28 mouse cellular contexts compared by ENCODE assay signal in the genomic region with DNA sequence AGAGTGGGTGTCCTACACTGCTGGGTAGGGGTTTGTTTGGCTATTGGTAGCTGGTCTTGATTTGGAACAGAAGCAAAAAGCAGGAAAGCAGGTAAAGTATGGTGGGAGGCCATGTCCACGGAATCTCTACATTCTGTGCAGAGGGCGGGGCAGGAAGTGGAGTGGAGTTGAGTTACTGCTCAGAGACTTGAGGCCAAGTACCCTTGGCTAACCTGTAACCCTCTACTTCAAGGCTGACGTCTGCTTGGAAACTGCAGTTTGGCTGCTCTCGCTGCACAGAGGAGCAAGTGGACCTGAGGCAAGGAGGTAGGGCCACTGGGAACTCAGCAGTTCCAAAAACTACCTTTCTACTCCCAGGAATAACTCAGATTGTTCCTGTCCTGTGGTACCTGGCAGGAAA. TPM values are rescaled to one million over a fixed set of nuclear protein-coding genes. Genes with fewer than 3 reads are reported as not detected.
DNase-seq lines count a peak whose midpoint lies in the region; ATAC-seq and TF ChIP-seq lines count a peak whose summit lies in the region.
"Had no signal": no experiment of that assay in that cellular context is flagged by ENCODE, and none has a peak within 500 bp of the region (broad histone marks: within the 10 kb centered on the region; RNA-seq: fewer than 3 reads in every experiment).

A gene (plus strand): TSS at position 207 of the 400 bp plus-strand sequence.

- DNase-seq in thymus, postnatal 10 days (ENCODE audit: low spot score in 2 of 2), result no peak
- no peak for DNase-seq in layer of hippocampus, adult 9-11 months
- DNase-seq in gastrocnemius, adult 18-20 months (ENCODE audit: low spot score), result no peak
- DNase-seq: adrenal gland, postnatal 25 days; cerebellum, adult 11-12 months; cerebellum, postnatal 25 days; embryo, embryonic 11 days; gastrocnemius, postnatal 36 days; kidney, adult 9 months; kidney, postnatal 4 days; right cerebral cortex, adult 18-20 months; spleen, adult 18-20 months; thymus, adult 18-20 months had no signal

- no peak for TF ChIP-seq CTCF in intestine, postnatal 0 days (IDR thresholded peaks at IDR 0.05; ENCODE audit: low read depth)
- TF ChIP-seq CTCF in E14TG2a.4 (conservative IDR thresholded peaks at IDR 0.05; ENCODE audit: low read length), result no peak

- no peak within 1 kb of the TSS for H3K27ac ChIP-seq in intestine, embryonic 15.5 days
- H3K27ac ChIP-seq in intestine, postnatal 0 days (ENCODE audit: low read depth, low read length), result no peak within 1 kb of the TSS
- H3K27ac ChIP-seq in embryonic facial prominence, embryonic 15.5 days (replicated peaks), result no peak within 1 kb of the TSS
- peak within 1 kb of the TSS; percentile 82 for H3K27ac ChIP-seq in lung, embryonic 16.5 days (ENCODE audit: low read length)
- H3K27ac ChIP-seq: forebrain, embryonic 13.5 days; liver, embryonic 14.5 days had no signal

- peaks cover 20% of the 10 kb centered on the region for H3K27me3 ChIP-seq in intestine, embryonic 15.5 days (replicated peaks)
- H3K27me3 ChIP-seq in intestine, postnatal 0 days (replicated peaks; ENCODE audit: control insufficient read depth, insufficient read depth, low read length), result peaks cover 12% of the 10 kb centered on the region
- H3K27me3 ChIP-seq in E14TG2a.4 (ENCODE audit: insufficient read depth, low read length), result peaks cover 39% of the 10 kb centered on the region
- H3K27me3 ChIP-seq in embryonic facial prominence, embryonic 15.5 days, result peaks cover 27% of the 10 kb centered on the region
- peaks cover 16% of the 10 kb centered on the region; the same call in 1 of the 2 replicates for H3K27me3 ChIP-seq in lung, embryonic 16.5 days (ENCODE audit: control insufficient read depth, insufficient read depth, low read depth, low read length)

- no peak within 1 kb of the TSS for H3K4me3 ChIP-seq in intestine, embryonic 15.5 days (replicated peaks)
- H3K4me3 ChIP-seq in intestine, postnatal 0 days (ENCODE audit: low read depth, low read length), result no peak within 1 kb of the TSS
- H3K4me3 ChIP-seq in E14TG2a.4 (replicated peaks; ENCODE audit: low read length), result 0 out of 2 replicates have a peak within 1 kb of the TSS, but pooled peaks have one; percentile 7
- no peak within 1 kb of the TSS for H3K4me3 ChIP-seq in embryonic facial prominence, embryonic 15.5 days (replicated peaks)
- no peak within 1 kb of the TSS for H3K4me3 ChIP-seq in lung, embryonic 16.5 days (ENCODE audit: low read length)

- no peaks in the 10 kb centered on the region for H3K36me3 ChIP-seq in intestine, embryonic 15.5 days
- no peaks in the 10 kb centered on the region for H3K36me3 ChIP-seq in intestine, postnatal 0 days (ENCODE audit: control insufficient read depth, insufficient read depth)
- peaks cover 25% of the 10 kb centered on the region for H3K36me3 ChIP-seq in E14TG2a.4 (ENCODE audit: insufficient read depth, low read length)
- H3K36me3 ChIP-seq in embryonic facial prominence, embryonic 15.5 days, result no peaks in the 10 kb centered on the region
- no peaks in the 10 kb centered on the region for H3K36me3 ChIP-seq in lung, embryonic 16.5 days (ENCODE audit: control insufficient read depth, insufficient read depth, low read length)

- H3K9me3 ChIP-seq in intestine, embryonic 15.5 days, result no peaks in the 10 kb centered on the region
- H3K9me3 ChIP-seq in intestine, postnatal 0 days (ENCODE audit: control insufficient read depth), result no peaks in the 10 kb centered on the region
- no peaks in the 10 kb centered on the region for H3K9me3 ChIP-seq in E14TG2a.4 (ENCODE audit: low read length)
- no peaks in the 10 kb centered on the region for H3K9me3 ChIP-seq in embryonic facial prominence, embryonic 15.5 days (replicated peaks)
- no peaks in the 10 kb centered on the region for H3K9me3 ChIP-seq in lung, embryonic 16.5 days (ENCODE audit: control insufficient read depth, low read length)
- H3K9me3 ChIP-seq: forebrain, embryonic 13.5 days; megakaryocyte, embryonic 14.5 days had no signal

- peak within 1 kb of the TSS; percentile 98 for H3K4me2 ChIP-seq in intestine, embryonic 15.5 days (replicated peaks)
- H3K4me2 ChIP-seq in intestine, postnatal 0 days (replicated peaks; ENCODE audit: low read depth), result no peak within 1 kb of the TSS
- peak within 1 kb of the TSS; percentile 98; the same call in 1 of the 2 replicates for H3K4me2 ChIP-seq in embryonic facial prominence, embryonic 15.5 days (replicated peaks)
- H3K4me2 ChIP-seq in lung, embryonic 16.5 days (ENCODE audit: low read depth, low read length), result no peak within 1 kb of the TSS; the same call in 1 of the 2 replicates

- 55% methylated on average over 4 of the region's 4 CpGs for WGBS in intestine, embryonic 15.5 days
- 60% methylated on average over 4 of the region's 4 CpGs for WGBS in intestine, postnatal 0 days
- 60% methylated on average over 4 of the region's 4 CpGs for WGBS in embryonic facial prominence, embryonic 15.5 days
- 48% methylated on average over 4 of the region's 4 CpGs for WGBS in lung, embryonic 16.5 days

- ATAC-seq in intestine, embryonic 15.5 days, result no peak
- ATAC-seq in intestine, postnatal 0 days, result no peak
- ATAC-seq in embryonic facial prominence, embryonic 15.5 days (ENCODE audit: insufficient number of reproducible peaks, low FRiP score, low TSS enrichment, low read depth), result no peak
- ATAC-seq in lung, embryonic 16.5 days (ENCODE audit: low read depth), result peak; percentile 73
- ATAC-seq: forebrain, embryonic 13.5 days had no signal

- H3K4me1 ChIP-seq in intestine, embryonic 15.5 days (replicated peaks), result peaks cover 6% of the 10 kb centered on the region
- H3K4me1 ChIP-seq in intestine, postnatal 0 days (replicated peaks; ENCODE audit: control insufficient read depth, insufficient read depth, low read length), result no peaks in the 10 kb centered on the region
- H3K4me1 ChIP-seq in E14TG2a.4 (replicated peaks; ENCODE audit: low read depth, low read length), result peaks cover 38% of the 10 kb centered on the region
- peaks cover 14% of the 10 kb centered on the region for H3K4me1 ChIP-seq in embryonic facial prominence, embryonic 15.5 days
- peaks cover 11% of the 10 kb centered on the region for H3K4me1 ChIP-seq in lung, embryonic 16.5 days (replicated peaks; ENCODE audit: control insufficient read depth, insufficient read depth, low read length)

- H3K9ac ChIP-seq in intestine, embryonic 15.5 days, result no peak within 1 kb of the TSS
- no peak within 1 kb of the TSS for H3K9ac ChIP-seq in intestine, postnatal 0 days (ENCODE audit: low read depth, low read length)
- H3K9ac ChIP-seq in embryonic facial prominence, embryonic 15.5 days, result no peak within 1 kb of the TSS
- H3K9ac ChIP-seq in lung, embryonic 16.5 days (ENCODE audit: low read length), result no peak within 1 kb of the TSS
- H3K9ac ChIP-seq: liver, embryonic 14.5 days had no signal

RNA-seq across cellular contexts. Expression of the gene that starts here (rescaled TPM):
- polyA plus RNA-seq in intestine, embryonic 15.5 days (2015; fragmentation: Nextera tagmentation; extraction: Ambion mirVana), result not detected in 2 replicates
- not detected in 2 replicates for polyA plus RNA-seq in intestine, postnatal 0 days (2015; fragmentation: Nextera tagmentation; extraction: Ambion mirVana)
- polyA plus RNA-seq in embryonic facial prominence, embryonic 15.5 days (2015; fragmentation: Nextera tagmentation; extraction: Ambion mirVana), result not detected in 2 replicates
- 1.9 and 2.9 TPM in 2 replicates for polyA plus RNA-seq in lung, embryonic 16.5 days (2015; fragmentation: Nextera tagmentation; extraction: Ambion mirVana)
- not detected for total RNA-seq in gastrocnemius, adult 18-20 months (2021)
- total RNA-seq: adrenal gland, postnatal 25 days; G1E; gastrocnemius, postnatal 36 days; layer of hippocampus, postnatal 10 days had no signal
- polyA plus RNA-seq: forebrain, embryonic 13.5 days; G1E; heart, postnatal 0 days; hindbrain, embryonic 11.5 days; limb, embryonic 14.5 days; liver, embryonic 14.5 days; neural tube, embryonic 11.5 days; stomach, embryonic 14.5 days had no signal

Comparison
In these comparisons a context has a peak if more than half of its experiments do, and no peak if none do; other contexts are left out.
1. H3K4me2 ChIP-seq: peak in intestine, embryonic 15.5 days (single experiment) and embryonic facial prominence, embryonic 15.5 days (single experiment); none in intestine, postnatal 0 days (single experiment) and lung, embryonic 16.5 days (single experiment).